Mouse (Mus musculus) cerebellum, adult 9-10 months (tissue): ENCODE measurements around the gene Akap8.

Source experiments
- DNase-seq: peaks from one replicate; pipeline ENCODE4 v3.0.0; 2022

The Akap8 gene

DNA sequence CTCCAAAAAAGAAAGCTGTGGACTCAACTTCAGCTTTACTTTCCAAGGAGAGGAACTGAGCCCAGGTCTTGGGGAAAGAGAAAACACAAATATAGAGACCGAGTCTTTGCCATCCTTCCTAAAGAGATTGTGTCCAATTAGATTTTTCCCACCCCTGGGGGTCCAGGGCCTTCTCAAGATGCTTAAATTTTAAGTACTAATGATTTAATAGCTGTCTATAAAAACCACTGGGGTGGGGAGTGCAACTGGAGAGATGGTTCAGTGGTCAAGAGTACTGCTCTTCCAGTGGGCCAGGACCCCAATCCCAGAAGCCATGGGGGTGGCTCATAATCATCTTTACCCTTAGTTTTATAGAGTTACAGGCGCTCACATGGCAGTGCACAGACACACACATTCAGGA lies 27.4 kb upstream of the Akap8 start:
- no peak for DNase-seq

- no peak for DNase-seq
Observed at GRCm38 (mm10) chr17:32341102-32341501, 20.1 kb upstream of the Akap8 start.

DNA sequence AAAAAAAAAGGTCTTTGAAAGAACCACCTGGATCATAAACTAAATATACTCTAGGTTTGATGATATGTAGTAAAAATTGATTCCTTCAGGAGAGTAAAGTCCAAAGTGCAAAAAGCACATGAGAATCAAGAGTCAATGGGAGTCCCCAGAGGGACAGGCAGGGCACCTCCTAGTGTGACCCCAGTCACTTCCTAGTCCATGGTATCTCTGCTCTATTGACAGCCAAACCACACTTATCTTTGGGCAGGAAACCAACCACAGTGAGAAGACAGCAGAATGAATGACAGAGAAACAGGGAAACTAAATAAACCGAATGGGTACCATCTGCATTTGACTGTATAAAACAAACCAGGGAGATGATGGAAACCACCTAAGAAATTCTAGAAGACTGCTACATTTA lies 19.1 kb upstream of the Akap8 start:
- DNase-seq, result no peak

DNA sequence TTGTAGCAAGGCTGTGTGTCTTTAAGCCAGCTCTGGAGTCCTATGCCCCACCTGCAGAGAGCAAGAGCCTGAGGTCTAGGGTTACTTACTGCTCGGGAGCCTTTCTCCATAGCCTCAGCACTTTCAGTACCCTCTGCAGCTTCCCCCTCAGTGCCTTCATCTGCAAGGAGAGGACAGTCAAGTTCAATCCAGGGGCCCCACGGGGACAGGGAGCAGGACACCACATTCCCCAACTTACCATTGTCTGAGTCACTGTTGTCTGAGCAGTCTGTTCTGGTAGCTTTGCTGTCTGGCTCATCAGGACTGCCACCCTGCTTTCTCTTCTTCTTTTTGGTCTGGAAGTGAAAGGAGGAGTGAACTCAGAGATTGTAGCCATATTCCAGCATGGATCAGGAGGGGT lies 14.8 kb upstream of the Akap8 start:
- no peak for DNase-seq

- DNase-seq, result no peak
Observed at GRCm38 (mm10) chr17:32334921-32335320, 13.9 kb upstream of the Akap8 start.

DNA sequence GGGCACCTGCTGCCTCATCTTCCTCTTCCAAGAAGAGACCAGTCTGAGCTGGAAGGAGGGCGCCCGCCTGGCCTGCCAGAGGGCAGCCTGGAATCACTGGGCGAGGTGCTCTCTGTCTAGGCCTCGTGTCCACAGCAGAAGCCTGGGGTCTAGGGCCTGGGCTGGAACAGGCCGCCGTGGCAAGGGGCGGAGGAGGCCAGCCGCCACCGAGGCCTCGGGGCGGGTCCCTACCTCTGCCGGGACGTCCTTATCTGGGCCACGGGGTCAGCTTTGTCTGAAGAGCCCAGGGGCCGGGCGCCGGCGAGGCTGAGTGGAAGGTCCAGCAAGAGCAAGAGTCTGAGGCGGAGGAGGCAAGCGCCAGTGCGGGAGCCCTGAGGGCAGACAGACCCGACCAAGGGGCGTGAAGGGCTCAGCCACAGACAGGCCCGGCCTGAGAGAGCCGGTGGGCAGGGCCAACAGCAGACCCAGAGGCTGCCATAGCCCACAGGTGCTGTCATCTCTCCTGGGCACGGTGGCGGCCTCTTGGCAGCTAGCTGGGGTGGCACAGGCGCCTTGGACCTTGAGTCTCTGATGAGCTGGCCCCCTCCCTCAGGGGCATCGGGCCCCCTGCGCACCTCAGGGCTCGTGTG lies 12.8 kb upstream of the Akap8 start:
- no peak for DNase-seq

DNA sequence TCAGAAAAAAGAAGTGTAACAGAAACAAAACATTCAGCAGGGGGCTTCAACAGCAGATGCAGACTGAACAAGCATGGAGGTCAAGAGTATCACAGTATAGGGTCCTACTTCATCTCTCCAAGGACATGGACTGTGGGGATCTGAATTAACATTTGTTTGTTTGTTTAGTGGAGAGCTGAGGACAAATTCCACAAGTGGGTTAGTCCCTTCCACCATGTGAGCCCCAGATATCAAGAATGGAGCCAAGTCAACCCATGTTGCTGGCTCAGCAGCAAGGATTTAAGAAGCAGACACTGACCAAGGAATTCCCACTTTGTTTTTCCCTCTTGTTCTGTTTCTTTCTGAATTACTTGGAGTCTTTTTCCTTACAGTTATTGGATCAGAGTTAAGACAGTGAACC lies 6.5 kb upstream of the Akap8 start:
- DNase-seq, result no peak

DNA sequence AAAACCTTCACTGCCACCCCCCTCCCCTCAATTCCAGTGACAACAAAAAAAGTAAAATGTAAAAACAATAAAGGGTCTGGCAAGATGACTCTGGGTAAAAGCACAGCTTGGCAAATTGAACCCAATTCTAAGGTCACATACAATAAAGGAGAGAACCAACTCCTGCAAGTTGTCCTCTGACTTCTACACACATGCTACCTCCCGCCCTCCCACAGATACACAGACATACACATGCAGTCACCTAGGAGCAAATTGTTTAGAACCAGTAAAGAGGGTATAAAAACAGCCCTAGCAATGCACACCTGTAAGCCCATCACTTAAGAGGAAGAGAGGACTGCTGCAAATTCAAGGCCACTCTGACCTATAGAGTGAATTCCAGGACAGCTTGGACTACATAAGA lies 1.8 kb upstream of the Akap8 start:
- DNase-seq, result peak; percentile 39

DNA sequence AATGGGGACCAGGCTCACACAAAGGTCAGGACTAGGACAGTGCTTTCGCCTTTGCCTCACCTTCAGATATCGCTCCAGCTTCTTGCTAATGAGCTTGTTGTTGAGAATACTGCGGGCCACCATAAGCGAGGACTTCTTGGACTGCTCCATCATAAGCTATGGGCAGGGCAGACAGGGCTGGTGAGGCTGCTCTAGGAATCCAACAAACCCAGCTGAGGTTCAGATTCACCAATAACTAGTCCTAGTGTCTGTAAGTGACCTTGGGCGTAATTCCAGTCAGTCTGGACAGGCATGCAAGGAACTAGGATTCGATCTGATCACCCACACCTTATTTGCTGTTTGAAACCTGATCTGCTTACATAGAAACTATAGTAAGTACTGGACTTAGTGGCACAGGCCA lies 798 bp upstream of the Akap8 start:
- DNase-seq, result peak; percentile 54

DNA sequence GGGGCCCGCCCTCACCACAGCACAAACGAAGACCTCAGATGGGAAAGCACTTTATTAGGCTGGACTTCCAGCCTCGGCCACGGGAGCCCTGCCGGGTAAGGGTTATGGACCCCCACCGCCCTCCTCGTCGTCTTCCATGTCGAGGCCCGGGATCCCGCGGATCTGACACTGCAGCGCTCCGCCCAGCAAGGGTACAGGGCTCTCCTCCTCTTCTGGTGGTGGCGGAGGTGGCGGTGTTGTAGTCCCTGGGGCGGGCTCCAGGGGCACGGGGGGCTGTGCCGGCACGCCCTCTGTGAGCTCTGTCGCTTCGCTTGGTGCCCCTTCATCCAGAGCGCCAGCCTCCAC lies 324 bp upstream of the Akap8 start:
- no peak for DNase-seq

DNA sequence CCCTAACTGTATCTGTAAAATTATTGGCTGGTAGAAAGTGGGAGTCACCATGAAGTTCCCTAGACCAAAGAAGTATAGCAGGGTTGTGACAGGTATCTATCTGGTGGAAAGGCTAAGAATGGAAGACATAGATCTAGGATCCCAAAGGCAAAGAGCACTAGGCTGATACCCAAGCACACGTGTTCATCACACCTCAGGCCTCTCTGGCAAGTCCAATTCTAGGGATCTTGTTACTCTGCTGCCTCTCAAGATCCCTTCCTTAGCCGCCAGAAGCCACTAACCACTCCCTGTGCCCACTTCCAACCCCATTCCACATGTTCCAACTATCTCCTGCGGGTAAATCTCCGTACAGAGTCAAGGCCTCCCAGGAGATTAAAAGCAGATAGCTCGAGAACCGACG lies 1.1 kb downstream of the Akap8 start:
- DNase-seq, result peak; percentile 29

DNA sequence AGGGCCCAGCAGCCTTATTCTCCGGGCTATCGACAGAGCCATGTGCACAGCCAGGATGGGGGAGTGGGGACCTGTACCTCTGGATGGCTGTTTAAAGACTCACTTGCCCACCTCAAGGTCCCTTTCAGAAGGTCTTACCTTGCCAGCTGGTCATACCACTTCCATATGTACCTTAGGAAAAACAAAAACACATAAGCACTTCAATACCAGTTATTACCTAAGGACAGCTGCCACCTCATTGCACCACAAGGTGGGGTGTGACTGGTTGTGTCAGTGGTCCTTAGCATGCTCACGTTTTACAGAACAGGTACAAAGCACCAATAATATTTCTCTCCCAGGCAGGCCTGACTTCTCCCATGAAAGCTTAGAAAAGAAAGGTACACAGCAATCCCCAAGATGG lies 3.3 kb downstream of the Akap8 start:
- DNase-seq, result no peak

DNA sequence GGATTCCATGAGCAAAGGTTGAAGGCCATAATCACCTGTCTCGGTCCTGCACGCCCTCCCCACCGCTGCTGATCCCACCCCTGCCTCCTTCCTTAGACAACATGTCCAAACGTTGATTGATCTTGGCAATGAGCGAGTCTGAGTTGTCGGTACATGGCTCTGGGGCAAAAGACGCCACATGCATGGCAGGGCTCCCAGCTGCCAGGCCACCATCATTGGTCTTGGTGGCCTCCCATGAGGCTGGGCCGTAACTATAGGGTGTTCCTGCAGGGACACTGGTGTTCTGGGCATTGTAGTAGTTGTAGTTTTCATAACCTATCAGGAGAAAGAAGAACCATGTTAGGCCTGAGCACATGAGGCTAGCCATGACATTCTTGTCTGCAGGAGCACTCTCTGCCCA lies 4.0 kb downstream of the Akap8 start:
- DNase-seq, result no peak

DNA sequence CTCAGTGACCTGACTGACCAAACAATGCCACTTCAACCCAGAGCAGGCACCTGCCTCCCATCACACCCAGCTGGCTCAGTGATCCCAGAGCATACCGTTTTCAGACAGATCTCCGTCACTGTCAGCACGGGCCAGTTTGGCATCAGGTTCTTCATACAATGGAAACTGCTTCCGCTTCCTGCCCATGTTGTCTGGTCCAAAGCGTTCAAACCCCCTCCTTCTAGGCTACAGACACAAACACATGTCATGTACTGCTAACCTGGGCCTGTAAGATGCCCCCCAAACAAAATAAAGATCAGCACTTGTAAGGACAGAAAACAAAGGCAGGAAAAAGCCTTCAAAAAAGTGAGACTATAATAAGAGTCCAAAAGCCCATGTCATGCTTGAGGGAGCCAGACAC lies 5.5 kb downstream of the Akap8 start:
- DNase-seq, result no peak

- no peak for DNase-seq
Observed at GRCm38 (mm10) chr17:32313892-32314291, 7.1 kb downstream of the Akap8 start.

GRCm38 (mm10) chr17:32312801-32313200 lies 8.2 kb downstream of the Akap8 start:
- peak; percentile 51 for DNase-seq

- DNase-seq, result no peak
Observed at GRCm38 (mm10) chr17:32307963-32308362, 13.1 kb downstream of the Akap8 start.

DNA sequence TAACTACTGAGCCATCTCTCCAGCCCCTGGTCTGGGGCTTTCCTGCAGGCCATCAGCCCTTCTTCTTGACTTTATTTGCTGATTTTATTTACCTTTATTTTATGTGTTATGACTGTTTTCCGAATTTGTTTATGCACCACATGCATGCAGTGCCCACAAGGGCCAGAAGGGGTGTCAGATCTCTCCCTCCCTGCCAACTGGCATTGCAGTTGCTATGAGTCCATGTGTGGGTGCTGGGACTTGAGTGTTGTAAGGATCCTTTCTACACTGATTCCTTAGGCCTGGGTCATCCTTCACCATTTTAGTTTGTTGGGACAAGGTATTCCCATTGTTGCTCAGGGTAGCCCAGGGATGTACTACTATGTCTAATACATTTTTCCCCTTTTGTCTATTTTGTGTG lies 22.9 kb downstream of the Akap8 start:
- no peak for DNase-seq

- DNase-seq, result no peak
Observed at GRCm38 (mm10) chr17:32295901-32296300, 25.1 kb downstream of the Akap8 start.

DNA sequence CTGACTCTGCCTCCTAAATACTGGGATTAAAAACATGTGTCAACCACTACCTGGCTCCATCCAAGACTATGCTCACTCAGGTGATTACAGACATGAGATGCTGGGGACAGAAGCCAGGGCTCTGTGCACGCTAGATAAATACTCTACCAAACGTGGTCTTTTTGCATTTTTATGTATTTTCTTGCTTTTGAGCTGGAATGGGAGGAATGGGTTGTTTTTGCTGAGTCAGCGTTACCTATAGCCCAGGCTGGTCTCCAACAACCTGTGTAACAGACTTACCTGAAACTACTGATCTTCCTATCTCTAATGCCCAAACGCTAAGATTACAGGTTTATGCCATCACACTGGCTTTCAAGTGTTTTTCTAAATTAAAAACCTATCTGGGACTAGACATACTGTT lies 25.9 kb downstream of the Akap8 start:
- no peak for DNase-seq

DNA sequence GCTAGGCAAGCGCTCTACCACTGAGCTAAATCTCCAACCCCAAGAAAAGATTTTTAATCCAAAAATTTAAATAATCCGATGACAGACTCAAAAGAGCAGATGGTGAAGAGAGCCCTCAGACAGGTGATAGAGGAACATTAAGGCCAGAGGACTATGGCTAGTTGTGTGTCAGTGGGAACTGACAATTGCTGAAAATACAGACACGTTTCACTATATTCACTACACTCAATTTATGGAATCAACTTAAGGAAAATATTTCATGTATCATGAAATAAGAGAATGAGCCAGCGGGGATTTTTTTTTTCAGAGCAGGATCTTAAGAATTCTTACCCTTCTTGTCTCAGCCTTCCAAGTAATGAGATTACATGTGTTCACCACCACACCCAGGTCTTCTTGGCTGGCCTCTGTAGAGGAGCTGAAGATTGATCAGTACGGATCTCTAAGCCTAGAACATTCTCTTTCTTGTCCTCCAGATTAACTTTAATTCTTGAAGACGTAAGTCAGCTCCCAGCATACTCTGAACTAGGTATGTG lies 35.8 kb downstream of the Akap8 start:
- DNase-seq, result no peak

- peak; percentile 92 for DNase-seq
Observed at GRCm38 (mm10) chr17:32284262-32285137, 36.5 kb downstream of the Akap8 start, which contains the start of gene Brd4. Brd4 (minus strand) TSS chr17:32284722.

DNA sequence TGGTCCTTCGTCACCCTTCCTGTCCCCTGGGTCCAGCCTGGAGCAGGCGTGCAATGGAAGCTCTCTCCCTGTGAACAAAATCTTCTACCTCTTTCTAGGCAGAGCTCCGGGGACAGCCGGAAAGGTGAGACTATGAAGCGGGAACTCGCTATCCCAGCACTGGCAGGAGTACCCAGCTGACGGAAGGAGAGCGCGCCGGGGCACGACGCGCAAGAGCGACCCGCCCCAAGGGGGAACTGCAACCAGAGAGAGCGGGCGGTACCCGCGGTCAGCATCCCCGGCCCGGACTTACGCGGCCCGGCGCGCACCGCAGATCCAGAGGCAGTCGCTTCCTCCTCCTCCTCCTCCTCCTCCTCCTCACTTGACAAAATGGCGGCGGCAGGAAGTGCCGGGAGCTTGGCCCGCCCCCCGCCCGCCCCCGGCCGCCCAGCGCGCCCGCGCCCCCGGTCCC lies 37.2 kb downstream of the Akap8 start:
- peak; percentile 59 for DNase-seq

DNA sequence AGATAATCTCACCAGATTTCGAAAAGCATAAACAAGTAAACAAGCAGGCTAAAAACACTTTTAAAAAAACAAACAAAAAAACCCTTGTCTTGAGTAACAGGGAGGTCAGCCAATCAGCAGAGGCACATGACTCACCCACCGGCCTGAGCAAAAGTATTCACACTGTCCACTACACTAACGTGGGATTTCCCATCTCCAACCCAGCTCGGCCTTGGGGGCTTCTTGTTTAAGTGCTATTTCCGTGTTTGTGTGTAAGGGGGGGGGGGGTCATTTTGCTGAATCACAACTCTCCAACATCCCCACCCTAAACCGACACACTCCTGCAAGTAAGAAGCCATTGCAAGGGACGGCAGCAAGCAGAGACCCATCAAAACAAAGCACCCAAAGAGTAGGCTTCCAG lies 37.7 kb downstream of the Akap8 start:
- no peak for DNase-seq
